Mouse (Mus musculus) skeletal muscle tissue, adult 2 months (tissue): ENCODE data around the gene Nme9.

Source experiments
- DNase-seq: peaks from one replicate; pipeline ENCODE4 v3.0.0-alpha.2; 2012; ENCODE audit warnings: low read depth, low spot score

The Nme9 gene

GRCm38 (mm10) chr9:99451161-99451560, at the start of gene Nme9:
Gene Nme9, plus strand, starts transcription at chr9:99451475.
- no peak for DNase-seq

GRCm38 (mm10) chr9:99409280-99409679, 42.0 kb upstream of the Nme9 start:
- no peak for DNase-seq

- DNase-seq = no peak
Observed at GRCm38 (mm10) chr9:99411093-99411492, 40.2 kb upstream of the Nme9 start.

GRCm38 (mm10) chr9:99411785-99412184, 39.5 kb upstream of the Nme9 start:
- no peak for DNase-seq

GRCm38 (mm10) chr9:99416809-99417208, 34.5 kb upstream of the Nme9 start:
- DNase-seq = no peak

GRCm38 (mm10) chr9:99417288-99417846, 33.9 kb upstream of the Nme9 start:
- DNase-seq = no peak

GRCm38 (mm10) chr9:99418377-99418776, 32.9 kb upstream of the Nme9 start:
- DNase-seq = no peak

- DNase-seq = no peak
Observed at GRCm38 (mm10) chr9:99419951-99420701, 31.1 kb upstream of the Nme9 start.

- no peak for DNase-seq
Observed at GRCm38 (mm10) chr9:99421914-99422313, 29.4 kb upstream of the Nme9 start.

- no peak for DNase-seq
Observed at GRCm38 (mm10) chr9:99423692-99424573, 27.3 kb upstream of the Nme9 start.

- no peak for DNase-seq
Observed at GRCm38 (mm10) chr9:99424574-99424863, 26.8 kb upstream of the Nme9 start.

GRCm38 (mm10) chr9:99425262-99425661, 26.0 kb upstream of the Nme9 start:
- no peak for DNase-seq

GRCm38 (mm10) chr9:99428601-99429331, 22.5 kb upstream of the Nme9 start:
- no peak for DNase-seq

- DNase-seq = no peak
Observed at GRCm38 (mm10) chr9:99429845-99430244, 21.4 kb upstream of the Nme9 start.

GRCm38 (mm10) chr9:99430806-99431205, 20.5 kb upstream of the Nme9 start:
- no peak for DNase-seq

GRCm38 (mm10) chr9:99431346-99431745, 19.9 kb upstream of the Nme9 start:
- DNase-seq = no peak

GRCm38 (mm10) chr9:99431963-99432362, 19.3 kb upstream of the Nme9 start:
- no peak for DNase-seq

- DNase-seq = no peak
Observed at GRCm38 (mm10) chr9:99432478-99432877, 18.8 kb upstream of the Nme9 start.

- no peak for DNase-seq
Observed at GRCm38 (mm10) chr9:99434892-99435618, 16.2 kb upstream of the Nme9 start.

GRCm38 (mm10) chr9:99435619-99436181, 15.6 kb upstream of the Nme9 start:
- DNase-seq = no peak
